Mouse (Mus musculus): ENCODE results near the gene Ntrk1.

Ntrk1 gene

GRCm38 (mm10) chr3:87752567-87752966 lies 42.4 kb downstream of the Ntrk1 start:
- DNase-seq (ENCODE audit: low read depth, low spot score) = no peak

- no peak for DNase-seq (ENCODE audit: low read depth, low spot score)
Observed at GRCm38 (mm10) chr3:87749977-87750376, 45.0 kb downstream of the Ntrk1 start.

- DNase-seq (ENCODE audit: low read depth, low spot score) = no peak
Observed at GRCm38 (mm10) chr3:87749036-87749435, 45.9 kb downstream of the Ntrk1 start.

GRCm38 (mm10) chr3:87748431-87748830 lies 46.5 kb downstream of the Ntrk1 start, which contains the start of gene Lrrc71:
Lrrc71 (minus strand) TSS chr3:87748625.
- DNase-seq (ENCODE audit: low read depth, low spot score) = no peak

GRCm38 (mm10) chr3:87745036-87745659 lies 49.8 kb downstream of the Ntrk1 start:
- no peak for DNase-seq (ENCODE audit: low read depth, low spot score)

GRCm38 (mm10) chr3:87743927-87744326 lies 51.0 kb downstream of the Ntrk1 start:
- no peak for DNase-seq (ENCODE audit: low read depth, low spot score)

- no peak for DNase-seq (ENCODE audit: low read depth, low spot score)
Observed at GRCm38 (mm10) chr3:87742735-87743134, 52.2 kb downstream of the Ntrk1 start.

GRCm38 (mm10) chr3:87742013-87742412 lies 52.9 kb downstream of the Ntrk1 start:
- DNase-seq (ENCODE audit: low read depth, low spot score) = no peak

- no peak for DNase-seq (ENCODE audit: low read depth, low spot score)
Observed at GRCm38 (mm10) chr3:87738906-87739305, 56.1 kb downstream of the Ntrk1 start.

GRCm38 (mm10) chr3:87735335-87735734 lies 59.6 kb downstream of the Ntrk1 start:
- no peak for DNase-seq (ENCODE audit: low read depth, low spot score)

- DNase-seq (ENCODE audit: low read depth, low spot score) = no peak
Observed at GRCm38 (mm10) chr3:87733984-87734761, 60.8 kb downstream of the Ntrk1 start.

GRCm38 (mm10) chr3:87733098-87733497 lies 61.9 kb downstream of the Ntrk1 start:
- no peak for DNase-seq (ENCODE audit: low read depth, low spot score)

GRCm38 (mm10) chr3:87728696-87729095 lies 66.3 kb downstream of the Ntrk1 start:
- DNase-seq (ENCODE audit: low read depth, low spot score) = no peak

Data from brain, embryonic 18.5 days (tissue).